Mouse (Mus musculus) left cerebral cortex, adult 18-20 months (tissue): ENCODE results near the gene Abhd2. TPM values are rescaled to one million over a fixed set of nuclear protein-coding genes. Genes with fewer than 3 reads are reported as not detected.

Experiments used
- DNase-seq, 2 experiments: peaks; one replicate each; pipeline ENCODE4 v3.0.0; 2021 to 2022; ENCODE audit warnings: low spot score in 2 of 2, mixed read lengths in 1 of 2
- total RNA-seq, 2 experiments: library from RNA; stranded (reverse); gene quantifications; 2 replicates each; pipeline ENCODE4 v1.2.3; 2021

The Abhd2 gene
- total RNA-seq, 2 experiments from 2014 or later: 87.3 to 92.1 TPM

- no peak for DNase-seq
Observed at GRCm38 (mm10) chr7:79316069-79316695, 43.2 kb downstream of the Abhd2 start.

- DNase-seq: no peak
Observed at GRCm38 (mm10) chr7:79317576-79317975, 44.6 kb downstream of the Abhd2 start.

GRCm38 (mm10) chr7:79318110-79318801 lies 45.3 kb downstream of the Abhd2 start:
- no peak for DNase-seq

GRCm38 (mm10) chr7:79323855-79324254 lies 50.9 kb downstream of the Abhd2 start:
- DNase-seq: no peak

- no peak for DNase-seq
Observed at GRCm38 (mm10) chr7:79328769-79329168, 55.8 kb downstream of the Abhd2 start.

GRCm38 (mm10) chr7:79331197-79331596 lies 58.2 kb downstream of the Abhd2 start:
- no peak for DNase-seq

- DNase-seq: no peak
Observed at GRCm38 (mm10) chr7:79333419-79333818, 60.4 kb downstream of the Abhd2 start.

GRCm38 (mm10) chr7:79336362-79336910 lies 63.4 kb downstream of the Abhd2 start:
- peak; percentile 49 to 58 for DNase-seq

GRCm38 (mm10) chr7:79345902-79346301 lies 72.9 kb downstream of the Abhd2 start:
- peak in 1 of 2 experiments; percentile 73 for DNase-seq

- DNase-seq: no peak
Observed at GRCm38 (mm10) chr7:79346555-79347075, 73.6 kb downstream of the Abhd2 start.

GRCm38 (mm10) chr7:79347108-79347813 lies 74.3 kb downstream of the Abhd2 start:
- no peak for DNase-seq

- no peak for DNase-seq
Observed at GRCm38 (mm10) chr7:79348816-79349215, 75.8 kb downstream of the Abhd2 start.

GRCm38 (mm10) chr7:79349738-79350386 lies 76.9 kb downstream of the Abhd2 start:
- peak; percentile 84 to 87 for DNase-seq

GRCm38 (mm10) chr7:79358350-79359182 lies 85.6 kb downstream of the Abhd2 start:
- DNase-seq: peak; percentile 84 to 90

- peak in 1 of 2 experiments; percentile 22 for DNase-seq
Observed at GRCm38 (mm10) chr7:79359183-79359435, 86.1 kb downstream of the Abhd2 start.

- DNase-seq: no peak
Observed at GRCm38 (mm10) chr7:79360056-79360455, 87.1 kb downstream of the Abhd2 start.

GRCm38 (mm10) chr7:79362208-79362607 lies 89.2 kb downstream of the Abhd2 start:
- DNase-seq: peak in 1 of 2 experiments; percentile 38

- DNase-seq: no peak
Observed at GRCm38 (mm10) chr7:79362830-79363229, 89.8 kb downstream of the Abhd2 start.

GRCm38 (mm10) chr7:79363370-79364043 lies 90.5 kb downstream of the Abhd2 start:
- DNase-seq: peak in 1 of 2 experiments; percentile 23

- DNase-seq: no peak
Observed at GRCm38 (mm10) chr7:79368664-79369063, 95.7 kb downstream of the Abhd2 start.
